Mouse (Mus musculus) cerebellum, adult 18-20 months (tissue): ENCODE measurements around the gene Iqcn.

Experiments used
- DNase-seq, 2 experiments: peaks; one replicate each; pipeline ENCODE4 v3.0.0; 2021

Iqcn gene

GRCm38 (mm10) chr8:70703287-70703686 is at the start of gene Iqcn:
Iqcn (plus strand) TSS chr8:70703457.
- DNase-seq: no peak

GRCm38 (mm10) chr8:70654121-70654520 is 49.1 kb upstream of the Iqcn start:
- no peak for DNase-seq

GRCm38 (mm10) chr8:70655469-70655868 is 47.8 kb upstream of the Iqcn start:
- DNase-seq: no peak

- DNase-seq: no peak
Measured at GRCm38 (mm10) chr8:70656193-70656790, 47.0 kb upstream of the Iqcn start.

GRCm38 (mm10) chr8:70657214-70657613 is 46.0 kb upstream of the Iqcn start:
- no peak for DNase-seq

GRCm38 (mm10) chr8:70657739-70658138 is 45.5 kb upstream of the Iqcn start:
- no peak for DNase-seq

- DNase-seq: no peak
Measured at GRCm38 (mm10) chr8:70658897-70659603, 44.2 kb upstream of the Iqcn start.

- peak; percentile 57 to 67 for DNase-seq
Measured at GRCm38 (mm10) chr8:70659604-70660272, 43.5 kb upstream of the Iqcn start.

- DNase-seq: peak in 1 of 2 experiments; percentile 30
Measured at GRCm38 (mm10) chr8:70660273-70660725, 43.0 kb upstream of the Iqcn start, which contains the start of gene Pgpep1. Pgpep1 (minus strand) TSS chr8:70660388.

- DNase-seq: no peak
Measured at GRCm38 (mm10) chr8:70663691-70664090, 39.6 kb upstream of the Iqcn start.

- no peak for DNase-seq
Measured at GRCm38 (mm10) chr8:70664631-70665030, 38.6 kb upstream of the Iqcn start.

GRCm38 (mm10) chr8:70665599-70665998 is 37.7 kb upstream of the Iqcn start:
- DNase-seq: no peak

- DNase-seq: no peak
Measured at GRCm38 (mm10) chr8:70667071-70667470, 36.2 kb upstream of the Iqcn start.

- no peak for DNase-seq
Measured at GRCm38 (mm10) chr8:70671615-70672324, 31.5 kb upstream of the Iqcn start.

GRCm38 (mm10) chr8:70672325-70673078 is 30.8 kb upstream of the Iqcn start:
- no peak for DNase-seq

GRCm38 (mm10) chr8:70673079-70673856 is 30.0 kb upstream of the Iqcn start, which contains the start of gene Lsm4:
Lsm4 (plus strand) TSS chr8:70673248.
- peak; percentile 96 to 99 for DNase-seq

- DNase-seq: peak in 1 of 2 experiments; percentile 40
Measured at GRCm38 (mm10) chr8:70674109-70674508, 29.1 kb upstream of the Iqcn start.

- DNase-seq: no peak
Measured at GRCm38 (mm10) chr8:70674716-70675115, 28.5 kb upstream of the Iqcn start.

- no peak for DNase-seq
Measured at GRCm38 (mm10) chr8:70675336-70675735, 27.9 kb upstream of the Iqcn start.

- no peak for DNase-seq
Measured at GRCm38 (mm10) chr8:70677451-70678080, 25.7 kb upstream of the Iqcn start.

- DNase-seq: no peak
Measured at GRCm38 (mm10) chr8:70678679-70679078, 24.6 kb upstream of the Iqcn start.
